Mouse (Mus musculus) layer of hippocampus, adult 9-11 months (tissue): ENCODE data around the gene Krt20.

Source experiments
- DNase-seq: peaks from one replicate; pipeline ENCODE4 v3.0.0; 2022

Gene Krt20

GRCm38 (mm10) chr11:99406186-99406585 is 31.8 kb downstream of the Krt20 start:
- DNase-seq = no peak

GRCm38 (mm10) chr11:99399956-99400549 is 37.9 kb downstream of the Krt20 start:
- DNase-seq = no peak

GRCm38 (mm10) chr11:99398832-99399231 is 39.1 kb downstream of the Krt20 start:
- no peak for DNase-seq

GRCm38 (mm10) chr11:99398084-99398483 is 39.9 kb downstream of the Krt20 start:
- DNase-seq = no peak

- DNase-seq = no peak
These were observed 41.3 kb downstream of the Krt20 start for GRCm38 (mm10) chr11:99396661-99397060.

GRCm38 (mm10) chr11:99396034-99396433 is 41.9 kb downstream of the Krt20 start:
- DNase-seq = no peak

GRCm38 (mm10) chr11:99392492-99392891 is 45.5 kb downstream of the Krt20 start:
- DNase-seq = peak; percentile 44

GRCm38 (mm10) chr11:99391375-99391774 is 46.6 kb downstream of the Krt20 start:
- no peak for DNase-seq

GRCm38 (mm10) chr11:99390866-99391265 is 47.1 kb downstream of the Krt20 start:
- no peak for DNase-seq

- DNase-seq = no peak
These were observed 48.7 kb downstream of the Krt20 start, which contains the start of gene Krt10 for GRCm38 (mm10) chr11:99389264-99389663. Gene Krt10, minus strand, starts transcription at chr11:99389364.

GRCm38 (mm10) chr11:99388661-99389060 is 49.3 kb downstream of the Krt20 start:
- DNase-seq = no peak

- DNase-seq = peak; percentile 86
These were observed 51.9 kb downstream of the Krt20 start for GRCm38 (mm10) chr11:99385813-99386721.

GRCm38 (mm10) chr11:99379568-99379967 is 58.4 kb downstream of the Krt20 start:
- peak; percentile 52 for DNase-seq
